Mouse (Mus musculus): ENCODE results near the gene Pdia5.

The Pdia5 gene

DNA sequence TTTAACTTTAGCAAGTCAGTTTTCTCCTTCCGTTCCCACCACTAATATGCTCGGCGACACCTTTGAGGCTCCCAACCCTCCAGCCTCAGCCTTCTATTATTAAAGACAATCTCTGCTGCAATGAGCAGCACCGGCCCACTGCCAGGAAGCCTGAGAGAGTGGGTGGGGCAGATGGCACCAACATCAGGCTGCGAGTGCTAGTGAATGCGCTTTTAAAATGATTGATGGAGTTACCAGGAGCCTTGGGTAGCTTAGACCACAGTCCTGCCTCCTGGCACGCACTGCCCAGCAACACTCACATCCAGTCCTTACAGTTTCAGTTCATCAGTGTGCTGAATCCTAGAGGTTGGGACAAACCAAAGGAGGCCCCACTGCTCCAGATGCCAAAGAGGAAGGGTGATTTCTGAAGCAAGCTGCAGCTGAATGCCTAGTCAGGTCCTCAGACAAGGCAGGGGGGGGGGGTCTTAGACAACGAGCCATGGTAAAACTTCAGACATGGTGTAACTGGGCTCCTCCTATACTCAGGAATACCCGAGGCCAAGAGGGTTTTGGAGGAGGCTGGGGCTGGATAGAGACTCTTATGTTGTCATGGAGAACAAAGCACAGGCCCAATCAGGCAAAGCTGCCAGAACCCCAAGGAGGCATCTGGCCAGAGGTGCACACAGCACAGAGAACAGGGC lies 49.2 kb downstream of the Pdia5 start:
- no peak for DNase-seq (ENCODE audit: low read depth, low spot score)

- no peak for DNase-seq (ENCODE audit: low read depth, low spot score)
Measured at GRCm38 (mm10) chr16:35439046-35439445, 51.6 kb downstream of the Pdia5 start.

DNA sequence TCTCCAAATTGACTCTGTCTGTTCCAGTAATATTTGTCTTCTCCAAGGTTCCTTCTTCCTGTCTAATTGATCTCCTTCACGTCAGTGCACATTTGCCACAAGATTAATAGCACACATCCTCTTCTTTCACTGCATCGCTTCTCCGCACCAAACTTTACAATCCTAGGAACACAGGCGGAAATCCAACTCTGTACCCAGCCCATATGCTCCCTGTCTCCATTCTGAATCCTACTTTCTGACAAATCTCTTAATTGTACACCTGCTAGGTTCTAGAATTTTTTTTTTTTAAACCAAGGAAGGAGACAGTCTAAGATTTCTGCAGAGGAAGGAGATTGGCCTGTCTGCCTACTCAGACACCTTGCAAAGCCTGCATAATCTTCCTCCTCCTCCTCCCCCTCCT lies 59.1 kb downstream of the Pdia5 start:
- no peak for DNase-seq (ENCODE audit: low read depth, low spot score)

GRCm38 (mm10) chr16:35424926-35425325 lies 65.7 kb downstream of the Pdia5 start:
- DNase-seq (ENCODE audit: low read depth, low spot score): no peak

DNA sequence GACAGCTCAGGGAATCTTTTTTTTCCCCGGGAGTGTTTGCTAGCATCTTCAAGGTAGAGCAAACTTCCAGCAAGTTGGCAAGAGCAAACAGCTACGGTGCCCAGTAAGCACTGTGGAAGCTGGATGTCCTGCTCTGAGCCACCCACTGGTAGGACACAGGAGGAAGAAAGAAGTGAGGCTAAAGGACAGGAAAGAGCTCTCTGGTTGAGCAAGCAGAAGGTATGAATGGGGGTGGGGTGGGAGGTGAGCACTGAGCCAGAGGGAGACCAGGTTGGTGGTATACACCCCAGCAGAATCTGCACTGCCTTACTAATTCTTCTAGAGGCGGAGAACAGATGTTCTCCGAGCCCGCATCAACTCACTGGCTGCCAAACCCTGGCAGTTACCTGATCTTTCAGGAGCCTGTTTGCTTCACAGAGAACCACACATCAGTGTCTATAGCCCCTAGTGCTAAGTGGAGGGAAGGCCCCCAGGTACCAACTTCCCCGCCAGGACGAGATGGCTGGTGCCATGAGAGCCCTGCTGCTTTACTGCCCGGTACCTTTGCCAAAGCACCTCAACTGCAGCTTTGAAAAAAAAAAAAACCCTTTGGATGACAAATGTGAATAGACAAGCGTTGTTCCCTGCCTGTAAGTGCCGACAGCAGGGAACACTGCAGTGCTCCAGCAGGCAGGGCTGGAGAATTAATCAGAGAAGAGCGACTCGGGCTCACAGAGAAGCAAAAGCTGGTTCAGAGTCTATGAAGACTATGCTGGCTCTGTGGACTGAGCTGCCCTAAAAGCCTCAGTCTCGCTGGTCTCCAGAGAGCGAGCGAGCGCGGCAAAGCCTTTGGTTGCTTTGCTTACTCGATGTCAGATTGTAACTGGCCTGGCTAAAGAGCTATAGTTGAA lies 67.2 kb downstream of the Pdia5 start:
- DNase-seq (ENCODE audit: low read depth, low spot score): no peak

DNA sequence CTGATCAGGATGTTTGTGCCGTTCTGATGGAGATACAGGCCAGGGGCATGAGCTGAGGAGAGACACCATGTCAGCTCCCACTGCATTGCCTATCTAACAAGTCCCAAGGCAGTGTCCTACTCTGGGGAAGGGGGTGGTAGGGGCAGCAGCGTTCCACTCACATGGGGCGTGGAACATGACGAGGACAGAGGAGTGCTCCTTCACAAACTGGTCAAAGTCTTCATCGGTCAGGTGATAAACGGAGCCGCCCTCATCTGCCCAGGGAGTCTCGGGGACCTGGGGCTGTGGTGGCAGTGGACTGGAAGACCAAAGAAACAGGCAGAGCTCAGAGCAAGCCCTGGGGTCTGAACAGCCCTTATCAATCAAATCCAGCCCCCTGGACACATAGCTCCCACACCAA lies 68.0 kb downstream of the Pdia5 start:
- DNase-seq (ENCODE audit: low read depth, low spot score): no peak

GRCm38 (mm10) chr16:35422141-35422540 lies 68.5 kb downstream of the Pdia5 start:
- no peak for DNase-seq (ENCODE audit: low read depth, low spot score)

GRCm38 (mm10) chr16:35414616-35415015 lies 76.1 kb downstream of the Pdia5 start:
- DNase-seq (ENCODE audit: low read depth, low spot score): no peak

DNA sequence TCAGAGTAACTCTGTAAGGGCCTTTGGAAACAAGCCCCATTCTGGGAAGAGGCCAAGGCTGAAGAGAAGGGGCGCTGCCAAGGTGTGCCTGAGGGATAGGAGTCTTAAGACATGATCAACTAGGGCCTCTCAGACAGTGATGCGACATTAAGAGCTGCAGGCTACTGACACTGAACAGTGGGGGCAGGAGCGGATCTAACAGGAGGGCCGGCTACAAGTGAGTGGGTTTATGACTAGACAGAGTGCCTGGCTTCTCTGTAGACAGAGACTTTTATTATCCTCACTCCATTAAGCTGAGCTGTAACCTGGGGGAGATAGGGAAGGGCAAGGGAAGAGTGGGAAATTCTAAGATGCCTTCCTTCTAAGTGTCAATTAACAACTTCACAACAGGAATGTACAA lies 84.0 kb downstream of the Pdia5 start:
- DNase-seq (ENCODE audit: low read depth, low spot score): no peak

DNA sequence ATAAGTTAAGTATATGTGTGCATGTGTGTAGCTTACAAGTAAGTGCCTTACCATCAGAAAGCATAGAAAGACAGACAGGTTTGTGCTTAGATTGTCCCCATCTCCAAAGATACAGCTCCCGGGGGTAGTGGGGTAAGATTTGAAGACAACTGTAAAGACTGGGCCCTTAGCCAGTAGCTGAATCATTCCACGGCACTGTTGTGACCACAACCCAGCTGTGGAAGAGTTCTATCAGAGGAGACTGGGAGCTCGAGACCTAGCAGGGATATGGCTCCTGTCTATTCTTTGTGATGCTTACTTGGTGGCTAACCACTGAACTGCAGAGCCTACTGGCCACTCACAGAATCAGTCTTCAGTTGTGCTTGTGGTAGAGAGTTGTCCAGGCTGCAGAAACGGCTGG lies 84.5 kb downstream of the Pdia5 start:
- no peak for DNase-seq (ENCODE audit: low read depth, low spot score)

DNA sequence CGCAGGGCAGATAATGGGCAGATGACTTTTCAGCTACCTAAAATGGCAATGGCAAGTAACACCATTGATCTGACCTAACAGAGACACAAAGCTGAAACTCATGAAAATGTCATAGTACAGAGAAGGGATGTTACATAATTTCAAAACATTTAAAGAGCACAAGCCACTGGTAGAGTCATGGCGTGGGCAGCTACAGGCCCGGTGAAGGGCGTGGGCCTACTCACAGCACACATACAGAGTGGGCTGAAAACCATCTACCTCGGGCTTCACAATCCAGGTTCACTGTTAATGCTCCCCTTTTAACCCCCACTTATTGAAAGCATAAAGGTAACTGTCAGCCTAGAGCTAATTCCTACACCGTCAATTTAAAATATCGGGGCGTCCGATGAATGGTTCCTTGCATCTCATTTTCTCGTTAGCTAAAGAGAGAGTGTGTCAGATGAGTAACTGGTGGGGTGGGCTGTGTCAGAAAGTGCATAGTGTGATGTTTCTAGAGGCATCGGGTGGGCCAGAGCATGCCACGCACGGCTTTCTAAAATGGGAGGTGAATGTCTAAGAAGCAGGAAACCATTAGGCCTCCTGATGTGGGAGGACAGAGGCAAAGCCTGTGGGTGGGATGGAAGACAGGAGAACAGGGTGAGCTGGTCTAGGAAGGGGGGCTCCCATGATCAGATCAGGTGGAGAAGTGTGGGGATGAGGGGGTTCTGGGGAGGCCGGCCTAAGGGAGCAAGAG lies 85.2 kb downstream of the Pdia5 start:
- no peak for DNase-seq (ENCODE audit: low read depth, low spot score)

DNA sequence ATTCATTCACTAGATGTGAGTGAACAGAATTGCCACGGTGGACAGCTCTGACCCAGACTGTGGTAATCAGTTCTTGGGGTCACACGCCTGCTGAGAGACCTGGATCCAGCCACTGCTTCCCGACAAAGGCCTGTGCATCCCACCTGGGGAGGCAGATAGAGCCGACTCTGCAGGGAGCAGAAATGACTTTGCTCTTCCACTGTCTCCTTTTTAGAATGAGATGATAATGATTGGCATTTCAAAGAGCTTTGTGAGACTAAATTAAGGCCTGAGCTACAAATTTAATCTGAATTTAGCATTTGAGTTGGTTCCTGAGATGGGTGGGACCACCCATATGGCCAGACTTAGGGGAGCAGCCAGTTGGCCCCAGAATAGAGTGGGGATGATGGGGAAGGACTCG lies 85.8 kb downstream of the Pdia5 start:
- no peak for DNase-seq (ENCODE audit: low read depth, low spot score)

DNA sequence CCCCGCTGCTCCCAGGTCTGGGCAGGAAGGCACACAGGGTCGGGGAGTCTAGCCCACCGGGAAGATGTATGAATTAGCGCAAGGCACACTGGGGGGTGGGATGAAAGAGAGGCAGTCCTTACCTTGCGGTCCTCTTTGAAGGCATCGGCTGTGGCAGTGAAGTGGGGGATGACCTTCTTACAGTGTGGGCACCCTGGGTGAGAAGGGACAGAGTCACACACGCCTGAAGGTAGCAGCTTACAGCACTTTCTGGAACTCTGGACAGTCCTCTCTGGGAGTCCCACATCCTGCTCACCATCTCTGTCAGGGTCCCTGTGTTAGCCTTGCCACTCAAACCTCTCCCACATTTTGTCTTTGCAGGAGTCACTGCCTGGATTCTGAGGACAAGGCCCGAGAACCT lies 86.8 kb downstream of the Pdia5 start:
- DNase-seq (ENCODE audit: low read depth, low spot score): no peak

GRCm38 (mm10) chr16:35403356-35403755 lies 87.3 kb downstream of the Pdia5 start:
- DNase-seq (ENCODE audit: low read depth, low spot score): no peak

DNA sequence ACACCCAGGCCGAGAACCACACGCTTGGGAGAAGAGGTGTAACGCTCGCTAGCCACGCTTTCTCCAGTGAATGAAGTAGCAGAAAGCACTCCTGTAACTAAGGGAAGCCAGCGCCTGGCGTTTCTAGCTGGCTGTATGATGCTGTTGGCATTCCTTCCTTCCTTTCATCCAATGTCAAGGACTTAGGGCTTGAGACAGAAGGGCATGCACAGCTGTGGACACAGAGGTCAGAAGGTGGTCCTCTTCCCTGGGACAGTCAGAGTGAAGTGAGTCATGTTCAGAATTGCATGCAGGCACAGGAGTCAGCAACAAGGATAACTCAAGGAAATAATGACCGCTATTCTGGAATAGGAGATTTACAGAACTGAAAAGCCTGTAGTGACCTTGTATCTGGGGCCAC lies 97.9 kb downstream of the Pdia5 start:
- DNase-seq (ENCODE audit: low read depth, low spot score): no peak

DNA sequence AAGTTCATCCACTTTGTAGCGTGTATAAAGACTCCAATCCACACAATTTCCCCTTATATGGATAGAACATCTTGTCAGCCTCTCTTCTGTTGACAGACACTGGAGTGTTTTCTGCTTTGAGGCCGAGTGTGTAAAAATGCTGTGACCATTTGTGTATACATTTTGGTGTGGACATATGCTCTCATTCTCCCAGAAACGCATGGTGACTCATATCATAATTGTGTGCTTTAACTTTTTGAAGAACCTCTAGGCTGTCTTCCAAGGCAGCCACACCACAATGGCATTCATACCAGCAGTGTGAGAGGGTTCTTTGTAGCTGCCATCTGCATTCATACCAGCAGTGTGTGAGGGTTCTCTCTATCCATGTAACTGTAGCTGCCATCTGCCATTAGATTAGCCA lies 105.0 kb downstream of the Pdia5 start:
- no peak for DNase-seq (ENCODE audit: low read depth, low spot score)

GRCm38 (mm10) chr16:35380048-35380447 lies 110.6 kb downstream of the Pdia5 start:
- DNase-seq (ENCODE audit: low read depth, low spot score): no peak

DNA sequence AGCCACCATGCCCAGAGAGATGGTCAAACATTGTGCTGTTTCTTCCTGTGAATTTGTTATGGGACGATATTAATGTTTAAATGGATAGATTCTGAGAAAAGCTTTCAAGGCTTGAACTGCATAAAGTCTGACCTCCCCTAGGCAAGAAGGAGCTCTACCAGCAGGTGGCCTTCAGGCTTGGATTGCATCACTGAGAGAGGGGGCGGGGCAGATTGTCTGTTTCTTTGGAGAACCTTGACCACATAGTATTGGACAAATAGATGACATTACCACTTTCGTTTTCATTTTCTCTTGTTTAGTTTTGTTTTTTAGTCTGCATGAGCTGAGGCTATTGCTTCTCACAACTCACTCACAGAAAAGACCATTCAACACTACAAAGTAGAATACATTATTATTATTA lies 111.3 kb downstream of the Pdia5 start:
- DNase-seq (ENCODE audit: low read depth, low spot score): no peak

- no peak for DNase-seq (ENCODE audit: low read depth, low spot score)
Measured at GRCm38 (mm10) chr16:35364063-35364428, 126.6 kb downstream of the Pdia5 start.

DNA sequence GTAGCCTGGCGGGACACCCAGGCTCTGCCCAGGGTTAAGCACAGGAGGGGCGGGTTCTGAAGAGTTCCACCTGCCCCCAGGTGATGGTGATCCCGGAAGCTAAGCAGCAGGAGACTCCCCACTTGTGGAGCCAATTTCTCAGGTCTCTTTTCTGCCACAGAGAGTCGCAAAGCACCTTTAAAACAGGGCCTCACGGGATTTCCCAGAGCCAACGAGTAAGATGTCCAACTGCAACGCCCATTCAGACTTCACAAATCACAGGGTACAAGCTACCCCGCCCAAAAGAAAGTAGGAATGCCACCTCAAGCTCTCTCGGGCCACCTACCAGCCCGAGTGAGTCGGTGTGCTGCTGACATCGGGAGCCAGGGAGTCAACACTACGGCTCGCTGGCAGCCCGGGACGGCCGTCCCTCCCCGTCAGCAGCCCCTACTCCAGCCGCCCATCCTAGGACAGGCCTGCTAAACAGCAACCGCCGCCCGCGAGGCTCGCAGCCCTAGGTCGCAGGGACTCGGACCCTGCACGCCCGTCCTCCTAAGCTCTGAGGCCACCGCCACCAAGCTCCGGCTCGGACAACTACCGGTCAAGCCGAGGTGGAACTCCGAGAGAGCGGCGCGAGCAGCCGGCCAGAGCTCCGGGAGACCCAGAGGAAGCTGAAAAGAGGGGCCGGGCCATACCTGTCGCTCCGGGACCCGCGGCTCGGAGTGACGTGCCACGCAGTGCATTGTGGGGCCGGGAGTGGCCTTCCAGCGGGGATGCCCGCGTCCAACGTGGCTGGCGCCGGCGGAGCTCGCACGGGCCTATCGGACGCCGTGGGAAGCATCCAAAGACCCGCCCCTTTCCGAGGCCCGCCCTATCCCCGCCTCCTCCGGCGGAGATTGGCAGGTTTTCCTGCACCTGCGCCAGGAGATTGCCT lies 127.3 kb downstream of the Pdia5 start, which contains the start of gene Sec22a:
Gene Sec22a (minus strand): TSS at position 769 of the 913 bp plus-strand sequence.
- DNase-seq (ENCODE audit: low read depth, low spot score): peak; percentile 84

- DNase-seq (ENCODE audit: low read depth, low spot score): no peak
Measured at GRCm38 (mm10) chr16:35362221-35362620, 128.5 kb downstream of the Pdia5 start.
